Mouse (Mus musculus): ENCODE measurements around the gene Hmg20b. TPM values are rescaled to one million over a fixed set of nuclear protein-coding genes. Genes with fewer than 3 reads are reported as not detected.

Gene Hmg20b
- total and polyA plus RNA-seq, 2 experiments from 2014 or later, result 20.8 to 36.8 TPM

DNA sequence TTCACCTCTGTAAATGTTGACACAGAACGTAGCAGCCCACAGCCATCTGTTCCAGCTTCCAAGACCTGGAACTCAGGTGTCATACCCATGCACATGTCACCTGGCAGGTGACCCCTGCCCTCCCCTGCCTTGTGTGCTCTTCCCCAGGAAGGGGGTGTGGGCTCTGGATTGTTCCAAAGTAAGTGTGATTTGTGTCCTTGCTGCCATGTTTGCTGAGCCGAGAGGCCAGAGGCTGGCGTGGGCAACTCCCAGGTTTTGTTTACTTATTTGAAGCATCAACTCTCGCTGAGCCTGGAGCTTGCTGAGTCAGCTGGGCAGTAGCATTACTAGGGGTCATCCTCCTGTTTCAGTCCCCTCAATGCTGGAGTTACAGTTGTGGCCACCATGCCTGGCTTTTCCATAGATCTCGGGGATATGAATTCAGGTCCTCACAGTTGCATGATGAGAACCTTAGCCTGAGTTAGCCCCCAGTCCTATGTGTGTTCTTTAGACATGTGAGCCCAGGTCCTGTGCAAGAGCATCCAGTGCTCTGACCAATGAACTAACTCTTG is 38.3 kb upstream of the Hmg20b start, which contains the start of gene Gm48552:
Gm48552 (plus strand) TSS at position 501 of the 551 bp plus-strand sequence.
- no peak for TF ChIP-seq CTCF (IDR thresholded peaks at IDR 0.05; ENCODE audit: low read depth)
- Histone ChIP-seq H3K27ac (peak within 1 kb of the TSS; percentile 43; the same call in 1 of the 2 replicates), H3K4me2 (ENCODE audit: low read depth, low read length) (no peak within 1 kb of the TSS), H3K4me1 (ENCODE audit: insufficient read depth, low read length) (peaks cover 14% of the 10 kb centered on the region; the same call in 1 of the 2 replicates), H3K9ac (replicated peaks; ENCODE audit: low read length) (no peak within 1 kb of the TSS), H3K36me3 (ENCODE audit: insufficient read depth, low read length) (peaks cover 33% of the 10 kb centered on the region), H3K27me3 (ENCODE audit: insufficient read depth, low read length) (no peaks in the 10 kb centered on the region), H3K9me3 (ENCODE audit: low read length) (no peaks in the 10 kb centered on the region), H3K4me3 (ENCODE audit: low read length) (no peak within 1 kb of the TSS)
- no peak for ATAC-seq
- WGBS, result 83% methylated on average over 5 of the region's 5 CpGs
- no peak for DNase-seq (ENCODE audit: low spot score)

DNA sequence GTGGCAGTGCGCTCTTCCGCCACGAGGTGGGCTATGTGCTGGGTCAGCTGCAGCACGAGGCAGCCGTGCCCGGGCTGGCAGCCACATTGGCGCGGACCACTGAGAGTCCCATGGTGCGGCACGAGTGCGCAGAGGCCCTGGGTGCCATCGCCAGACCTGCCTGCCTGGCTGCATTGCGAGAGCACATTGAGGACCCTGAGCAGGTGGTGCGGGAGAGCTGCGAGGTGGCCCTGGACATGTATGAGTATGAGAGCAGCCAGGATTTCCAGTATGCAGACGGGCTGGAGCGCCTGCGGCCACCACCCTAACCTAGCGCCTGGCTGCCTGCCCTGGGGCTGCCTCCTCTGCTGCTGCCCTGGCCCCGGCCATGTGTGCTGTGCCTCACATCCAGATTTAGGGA is 37.4 kb upstream of the Hmg20b start:
- H3K9ac ChIP-seq (replicated peaks; ENCODE audit: low read length), result no peak overlapping the region
- DNase-seq (ENCODE audit: low spot score), result no peak
- no peak for ATAC-seq
- peaks cover 33% of the 10 kb centered on the region for H3K36me3 ChIP-seq (ENCODE audit: insufficient read depth, low read length)
- no peaks in the 10 kb centered on the region for H3K27me3 ChIP-seq (ENCODE audit: insufficient read depth, low read length)
- H3K4me3 ChIP-seq (ENCODE audit: low read length), result no peak overlapping the region
- no peaks in the 10 kb centered on the region for H3K9me3 ChIP-seq (ENCODE audit: low read length)
- WGBS, result 94% methylated on average over 20 of the region's 20 CpGs
- peaks cover 10% of the 10 kb centered on the region; the same call in 1 of the 2 replicates for H3K4me1 ChIP-seq (ENCODE audit: insufficient read depth, low read length)
- no peak overlapping the region for H3K4me2 ChIP-seq (ENCODE audit: low read depth, low read length)
- H3K27ac ChIP-seq, result no peak overlapping the region
- TF ChIP-seq CTCF (IDR thresholded peaks at IDR 0.05; ENCODE audit: low read depth), result no peak

DNA sequence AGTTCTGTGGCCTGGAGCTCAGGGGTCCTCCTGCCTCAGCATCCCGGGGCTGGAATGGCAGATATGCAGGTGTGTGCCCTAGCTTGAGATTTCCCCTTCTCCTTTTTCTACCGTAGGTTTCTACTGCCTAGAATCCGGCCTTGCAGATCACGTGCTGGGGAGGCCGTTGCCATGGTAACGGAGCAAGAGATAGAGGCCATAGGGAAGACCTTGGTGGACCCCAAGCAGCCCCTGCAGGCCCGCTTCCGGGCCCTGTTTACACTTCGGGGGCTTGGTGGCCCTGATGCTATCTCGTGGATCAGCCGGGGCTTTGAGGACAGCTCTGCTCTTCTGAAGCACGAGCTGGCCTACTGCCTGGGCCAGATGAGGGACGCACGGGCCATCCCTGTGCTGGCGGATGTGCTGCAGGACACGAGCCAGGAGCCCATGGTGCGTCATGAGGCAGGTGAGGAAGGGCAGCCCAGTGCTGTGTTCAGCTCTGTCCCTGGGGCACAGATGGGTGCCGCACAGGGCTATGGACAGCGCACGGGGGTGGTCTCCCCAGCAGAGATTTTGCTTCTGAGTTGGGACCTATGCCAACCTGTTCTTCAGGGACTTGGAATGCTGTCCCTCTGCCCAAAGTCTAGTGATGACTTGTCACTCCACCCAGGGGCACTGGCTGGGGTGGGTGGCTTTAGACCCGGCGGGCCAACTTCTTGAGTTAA is 35.5 kb upstream of the Hmg20b start:
- no peak for TF ChIP-seq CTCF (IDR thresholded peaks at IDR 0.05; ENCODE audit: low read depth)
- 79% methylated on average over 22 of the region's 22 CpGs for WGBS
- Histone ChIP-seq H3K36me3 (ENCODE audit: insufficient read depth, low read length) (peaks cover 33% of the 10 kb centered on the region), H3K4me3 (ENCODE audit: low read length) (no peak overlapping the region), H3K4me2 (ENCODE audit: low read depth, low read length) (peak overlapping the region; percentile 97), H3K4me1 (ENCODE audit: insufficient read depth, low read length) (peaks cover 10% of the 10 kb centered on the region; the same call in 1 of the 2 replicates), H3K27ac (peak overlapping the region; percentile 94; the same call in 1 of the 2 replicates), H3K27me3 (ENCODE audit: insufficient read depth, low read length) (no peaks in the 10 kb centered on the region), H3K9ac (replicated peaks; ENCODE audit: low read length) (peak overlapping the region; percentile 87), H3K9me3 (ENCODE audit: low read length) (no peaks in the 10 kb centered on the region)
- ATAC-seq (no peak), DNase-seq (ENCODE audit: low spot score) (no peak)

DNA sequence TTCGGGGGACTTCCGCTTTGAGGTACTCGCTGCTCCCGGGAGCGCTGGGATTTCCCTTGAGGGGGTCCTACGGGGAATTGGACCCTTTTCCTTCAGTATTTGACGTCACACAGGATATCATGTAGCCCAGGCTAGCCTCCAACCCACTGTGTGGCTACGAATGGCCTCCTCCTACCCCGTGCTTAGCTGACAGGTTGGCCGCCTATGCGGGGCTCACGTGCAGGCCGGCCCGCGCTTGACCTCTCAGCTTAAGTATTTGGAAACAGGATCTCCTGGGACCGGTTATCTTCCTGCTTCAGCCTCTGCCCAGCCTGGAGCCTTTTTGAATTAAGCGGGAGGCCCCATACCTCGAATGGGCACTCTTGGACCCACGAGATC is 34.3 kb upstream of the Hmg20b start:
- H3K4me1 ChIP-seq (ENCODE audit: insufficient read depth, low read length), result peaks cover 10% of the 10 kb centered on the region; the same call in 1 of the 2 replicates
- no peak for DNase-seq (ENCODE audit: low spot score)
- H3K4me2 ChIP-seq (ENCODE audit: low read depth, low read length), result peak overlapping the region; percentile 97
- no peak for TF ChIP-seq CTCF (IDR thresholded peaks at IDR 0.05; ENCODE audit: low read depth)
- peak overlapping the region; percentile 93 for H3K4me3 ChIP-seq (ENCODE audit: low read length)
- WGBS, result 1% methylated on average over 19 of the region's 19 CpGs
- peak overlapping the region; percentile 94 for H3K27ac ChIP-seq
- H3K9ac ChIP-seq (replicated peaks; ENCODE audit: low read length), result peak overlapping the region; percentile 87
- no peaks in the 10 kb centered on the region for H3K9me3 ChIP-seq (ENCODE audit: low read length)
- peak; percentile 54 for ATAC-seq
- H3K36me3 ChIP-seq (ENCODE audit: insufficient read depth, low read length), result peaks cover 33% of the 10 kb centered on the region
- no peaks in the 10 kb centered on the region for H3K27me3 ChIP-seq (ENCODE audit: insufficient read depth, low read length)

DNA sequence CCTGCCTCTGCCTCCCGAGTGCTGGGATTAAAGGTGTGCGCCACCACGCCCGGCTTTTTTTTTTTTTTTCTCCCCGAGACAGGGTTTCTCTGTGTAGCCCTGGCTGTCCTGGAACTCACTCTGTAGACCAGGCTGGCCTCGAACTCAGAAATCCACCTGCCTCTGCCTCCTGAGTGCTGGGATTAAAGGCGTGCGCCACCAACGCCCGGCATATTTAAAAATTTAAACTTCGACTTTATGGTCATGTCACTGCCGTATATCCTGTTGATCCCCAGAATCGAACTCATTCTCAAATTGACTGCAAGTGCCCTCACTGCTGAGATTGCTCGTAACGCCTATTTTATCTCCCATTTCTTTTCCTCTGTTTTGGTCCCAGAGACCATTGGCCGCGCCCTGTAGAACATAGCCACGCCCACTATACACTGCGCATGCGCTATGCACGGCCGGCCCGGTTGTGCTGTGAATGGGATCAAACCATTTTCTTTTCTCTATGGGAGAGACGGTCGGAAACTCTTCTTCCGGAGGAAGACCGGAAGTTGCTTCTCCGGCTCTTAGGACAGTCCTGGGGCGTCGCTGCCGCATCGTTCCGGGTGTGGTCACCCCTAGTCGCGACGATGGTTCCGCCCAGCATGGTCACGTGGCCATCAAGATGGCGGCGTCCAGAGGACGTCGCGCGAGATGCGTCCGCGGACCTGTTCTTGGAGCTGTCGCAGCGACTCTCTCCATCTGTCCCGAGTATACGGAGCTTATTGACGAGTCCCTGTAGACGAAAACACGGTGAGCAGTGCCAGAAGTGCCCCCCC is 33.7 kb upstream of the Hmg20b start, which contains the start of the genes Dohh and Gm48551:
Dohh (plus strand) TSS at position 627 of the 803 bp plus-strand sequence.
Gm48551 (plus strand) TSS at position 665 of the 803 bp plus-strand sequence.
- TF ChIP-seq CTCF (IDR thresholded peaks at IDR 0.05; ENCODE audit: low read depth), result no peak
- Histone ChIP-seq H3K4me1 (ENCODE audit: insufficient read depth, low read length) (peaks cover 10% of the 10 kb centered on the region; the same call in 1 of the 2 replicates), H3K27me3 (ENCODE audit: insufficient read depth, low read length) (no peaks in the 10 kb centered on the region), H3K36me3 (ENCODE audit: insufficient read depth, low read length) (peaks cover 33% of the 10 kb centered on the region), H3K4me2 (ENCODE audit: low read depth, low read length) (peak within 1 kb of the TSS; percentile 97), H3K9me3 (ENCODE audit: low read length) (no peaks in the 10 kb centered on the region), H3K27ac (peak within 1 kb of the TSS; percentile 94), H3K4me3 (ENCODE audit: low read length) (peak within 1 kb of the TSS; percentile 93), H3K9ac (replicated peaks; ENCODE audit: low read length) (peak within 1 kb of the TSS; percentile 87)
- peak; percentile 96 for ATAC-seq
- WGBS, result 4% methylated on average over 50 of the region's 54 CpGs
- DNase-seq (ENCODE audit: low spot score), result peak; percentile 100

DNA sequence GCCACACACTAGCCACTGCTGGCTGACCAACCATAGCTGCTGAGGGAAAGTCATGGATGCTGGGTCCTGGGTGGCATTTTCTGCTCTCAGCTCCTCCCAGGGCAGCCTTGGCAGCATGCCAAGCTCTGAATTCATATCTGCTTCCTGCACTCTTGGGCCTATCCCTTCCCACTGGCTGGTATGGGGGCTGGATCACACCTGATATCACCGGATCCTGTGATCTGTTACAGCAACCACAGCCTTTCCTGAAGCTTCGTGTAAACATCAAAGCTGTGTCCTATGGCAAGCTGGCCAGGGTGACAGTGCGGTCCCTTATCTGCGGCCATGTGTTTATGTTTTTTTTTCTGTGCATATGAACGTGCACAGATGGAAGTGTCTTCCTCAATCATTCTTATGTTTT is 31.8 kb upstream of the Hmg20b start:
- 86% methylated on average over 5 of the region's 5 CpGs for WGBS
- Histone ChIP-seq H3K4me2 (ENCODE audit: low read depth, low read length) (no peak overlapping the region), H3K9me3 (ENCODE audit: low read length) (no peaks in the 10 kb centered on the region), H3K36me3 (ENCODE audit: insufficient read depth, low read length) (peaks cover 14% of the 10 kb centered on the region), H3K4me1 (ENCODE audit: insufficient read depth, low read length) (peaks cover 15% of the 10 kb centered on the region), H3K9ac (replicated peaks; ENCODE audit: low read length) (no peak overlapping the region), H3K27me3 (ENCODE audit: insufficient read depth, low read length) (no peaks in the 10 kb centered on the region), H3K4me3 (ENCODE audit: low read length) (no peak overlapping the region), H3K27ac (no peak overlapping the region)
- TF ChIP-seq CTCF (IDR thresholded peaks at IDR 0.05; ENCODE audit: low read depth), result no peak
- DNase-seq (ENCODE audit: low spot score) (no peak), ATAC-seq (no peak)
